Mouse (Mus musculus): ENCODE measurements around the gene Efcab6.

- no peak for TF ChIP-seq CTCF (IDR thresholded peaks at IDR 0.05; ENCODE audit: low read depth, low read length)
- TF ChIP-seq POLR2A (IDR thresholded peaks at IDR 0.05; ENCODE audit: borderline replicate concordance, low read depth, low read length): no peak
Observed at GRCm38 (mm10) chr15:83996864-83997263, 68.3 kb downstream of the Efcab6 start.

Measured in bone marrow macrophage, adult 2 months (primary cell).